20 mouse cellular contexts compared by ENCODE assay signal in genomic region chr5:129179356-129179755, GRCm38 (mm10).
"Had no signal": no experiment of that assay in that cellular context is flagged by ENCODE, and none has a peak within 500 bp of the region (broad histone marks: within the 10 kb centered on the region; RNA-seq: fewer than 3 reads in every experiment).

No protein-coding gene starts in this region.

- ATAC-seq: intestine, embryonic 16.5 days had no signal

- H3K9me3 ChIP-seq: lung, embryonic 15.5 days; megakaryocyte, embryonic 14.5 days; midbrain, embryonic 10.5 days; neural tube, embryonic 12.5 days; neural tube, embryonic 15.5 days; stomach, embryonic 15.5 days had no signal

- DNase-seq: kidney, adult 18-20 months; kidney, adult 9 months; kidney, postnatal 25 days; layer of hippocampus, adult 9-11 months; lung, adult 18-20 months; lung, postnatal 10 days; lung, postnatal 36 days; midbrain, embryonic 14.5 days; retina, postnatal 1 day; right cerebral cortex, postnatal 25 days; spleen, adult 18-20 months; thymus, postnatal 25 days had no signal

- H3K4me3 ChIP-seq: layer of hippocampus, adult 2 months; lung, embryonic 15.5 days; megakaryocyte, embryonic 14.5 days; midbrain, embryonic 10.5 days; neural tube, embryonic 12.5 days; neural tube, embryonic 15.5 days; stomach, embryonic 15.5 days had no signal

- H3K4me2 ChIP-seq: lung, embryonic 15.5 days; neural tube, embryonic 12.5 days; neural tube, embryonic 15.5 days; stomach, embryonic 15.5 days had no signal

- H3K36me3 ChIP-seq: lung, embryonic 15.5 days; midbrain, embryonic 10.5 days; neural tube, embryonic 12.5 days; neural tube, embryonic 15.5 days; stomach, embryonic 15.5 days had no signal

- H3K27ac ChIP-seq: layer of hippocampus, adult 2 months; lung, embryonic 15.5 days; midbrain, embryonic 10.5 days; neural tube, embryonic 12.5 days; neural tube, embryonic 15.5 days; stomach, embryonic 15.5 days had no signal

- H3K9ac ChIP-seq: lung, embryonic 15.5 days; neural tube, embryonic 12.5 days; neural tube, embryonic 15.5 days; stomach, embryonic 15.5 days had no signal

- H3K27me3 ChIP-seq: neural tube, embryonic 15.5 days had no signal

- H3K4me1 ChIP-seq: lung, embryonic 15.5 days; stomach, embryonic 15.5 days had no signal
